Mouse (Mus musculus) cerebellum, postnatal 36 days (tissue): ENCODE results near the gene Olfr1373.

Experiments
- DNase-seq, 2 experiments: peaks; one replicate each; pipeline ENCODE4 v3.0.0; 2021 to 2022; ENCODE audit warnings: mixed read lengths in 2 of 2

The Olfr1373 gene

GRCm38 (mm10) chr11:52106037-52106436 lies 39.3 kb downstream of the Olfr1373 start:
- DNase-seq: no peak

DNA sequence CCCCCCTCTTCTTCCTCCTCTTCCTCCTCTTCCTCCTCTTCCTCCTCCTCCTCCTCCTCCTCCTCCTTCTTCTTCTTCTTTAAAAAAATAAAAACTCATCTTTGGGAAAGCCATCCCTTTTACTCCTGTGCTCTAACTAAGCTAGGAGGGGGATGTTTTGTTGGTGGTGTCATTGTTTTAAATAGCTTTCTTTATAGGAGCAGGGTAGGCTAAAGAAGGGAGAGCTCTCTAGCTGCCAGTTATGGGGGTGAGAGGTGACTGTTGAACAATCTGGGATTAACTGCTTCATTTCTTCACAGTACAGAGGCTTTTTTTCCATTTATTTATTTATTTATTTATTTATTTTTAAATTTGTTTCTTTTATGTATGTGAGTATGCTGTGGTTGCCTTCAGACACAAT lies 39.8 kb downstream of the Olfr1373 start:
- DNase-seq: no peak

- no peak for DNase-seq
Measured at GRCm38 (mm10) chr11:52102977-52103376, 42.4 kb downstream of the Olfr1373 start.

GRCm38 (mm10) chr11:52099771-52100219 lies 45.5 kb downstream of the Olfr1373 start:
- no peak for DNase-seq

DNA sequence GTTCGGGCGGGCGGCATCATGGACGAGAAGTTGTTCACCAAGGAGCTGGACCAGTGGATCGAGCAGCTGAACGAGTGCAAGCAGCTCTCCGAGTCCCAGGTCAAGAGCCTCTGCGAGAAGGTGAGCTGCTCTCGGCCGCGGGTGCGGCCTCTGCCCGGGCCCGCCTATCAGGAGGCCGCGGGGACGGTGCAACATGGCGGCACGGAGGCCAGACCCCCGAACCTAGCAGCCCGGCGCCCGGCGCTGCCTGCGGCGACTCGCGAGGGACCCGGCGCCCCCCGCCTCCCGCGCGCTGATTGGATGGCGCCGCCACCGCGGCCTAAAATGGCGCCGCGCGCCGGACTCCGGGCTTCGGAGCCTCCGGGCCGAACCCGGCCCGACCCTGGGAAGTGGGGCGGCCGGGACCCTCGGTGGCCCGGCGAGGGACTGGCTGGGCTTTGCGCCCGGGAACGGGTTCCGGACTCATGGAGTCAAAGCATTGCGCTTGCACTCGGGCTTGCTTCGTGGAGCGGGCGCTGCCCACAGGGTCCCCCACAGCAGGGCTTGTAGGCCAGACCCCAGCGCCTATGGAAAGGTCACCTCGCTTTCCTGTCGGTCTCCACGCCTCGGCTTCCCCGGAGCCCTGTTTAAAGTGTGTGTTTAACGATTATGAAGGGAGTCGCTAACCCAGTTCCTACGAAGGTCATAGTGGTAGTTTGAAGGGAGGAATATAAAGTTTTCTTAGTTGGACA lies 46.1 kb downstream of the Olfr1373 start:
- peak; percentile 60 to 65 for DNase-seq

- peak; percentile 98 to 99 for DNase-seq
Measured at GRCm38 (mm10) chr11:52098398-52098946, 46.9 kb downstream of the Olfr1373 start, which contains the start of gene Ppp2ca. Gene Ppp2ca (plus strand): TSS chr11:52098681.

- peak in 1 of 2 experiments; percentile 6 for DNase-seq
Measured at GRCm38 (mm10) chr11:52097596-52097995, 47.7 kb downstream of the Olfr1373 start.

DNA sequence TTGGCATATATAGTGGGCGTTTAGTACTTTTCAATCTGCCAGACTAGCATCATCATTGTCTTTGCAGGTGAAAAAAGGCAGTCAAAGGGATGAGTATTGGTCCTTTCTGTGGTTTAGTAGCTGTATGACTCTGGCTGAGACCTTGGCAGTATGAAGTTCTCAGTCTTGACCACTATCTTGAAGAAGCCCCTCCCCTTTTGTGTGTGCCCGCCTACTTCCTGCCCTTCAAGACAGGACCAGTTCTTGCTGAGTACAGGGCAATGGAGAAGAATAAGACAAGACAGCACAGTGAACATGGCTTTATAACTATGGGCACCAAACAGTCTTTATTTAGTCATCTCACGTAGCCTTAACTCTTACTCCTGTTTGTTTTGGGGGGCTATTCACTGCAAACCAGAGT lies 48.3 kb downstream of the Olfr1373 start:
- no peak for DNase-seq
